Mouse (Mus musculus): ENCODE results near the gene Lyrm4. TPM values are rescaled to one million over a fixed set of nuclear protein-coding genes. Genes with fewer than 3 reads are reported as not detected.

Gene Lyrm4
- total RNA-seq, 2 experiments from 2014 or later: 20.7 to 21.6 TPM

DNA sequence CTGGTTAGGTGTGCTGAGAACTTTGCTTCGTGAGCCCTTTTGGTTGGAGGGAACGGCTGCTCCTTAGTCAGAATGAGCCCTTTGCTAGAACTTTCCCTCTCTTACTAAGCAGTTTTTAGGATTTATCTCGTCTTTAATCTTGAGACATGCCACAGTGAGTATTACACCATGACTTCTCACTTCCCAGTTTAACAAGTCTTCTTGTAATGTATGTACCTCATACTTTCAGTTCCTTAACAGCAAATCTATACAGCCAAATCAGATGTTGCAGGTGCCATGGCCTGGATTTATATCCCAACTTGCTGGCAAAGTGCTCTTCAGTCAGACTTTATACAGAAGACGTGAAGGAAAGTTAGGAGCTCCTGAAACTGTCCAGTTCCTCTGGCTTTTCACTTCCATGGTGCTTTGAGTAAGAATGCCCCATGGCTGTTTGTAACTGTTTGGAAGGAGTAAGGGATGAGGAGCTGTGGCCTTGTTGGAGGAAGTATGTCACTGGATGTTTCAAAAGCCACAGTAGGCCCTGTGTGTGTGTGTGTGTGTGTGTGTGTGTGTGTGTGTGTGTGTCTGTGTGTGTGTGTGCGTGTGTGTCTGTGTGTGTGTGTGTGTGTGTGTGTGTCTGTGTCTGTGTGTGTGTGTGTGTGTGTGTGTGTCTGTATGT lies 14.8 kb upstream of the Lyrm4 start:
- no peak for TF ChIP-seq CTCF (IDR thresholded peaks at IDR 0.05)
- no peak overlapping the region for H3K27ac ChIP-seq
- H3K4me3 ChIP-seq: no peak overlapping the region
- no peak for DNase-seq (ENCODE audit: extremely low spot score in 1 of 2, low spot score in 2 of 2)
- intact Hi-C loops (cut with DNase I): no loop called here

DNA sequence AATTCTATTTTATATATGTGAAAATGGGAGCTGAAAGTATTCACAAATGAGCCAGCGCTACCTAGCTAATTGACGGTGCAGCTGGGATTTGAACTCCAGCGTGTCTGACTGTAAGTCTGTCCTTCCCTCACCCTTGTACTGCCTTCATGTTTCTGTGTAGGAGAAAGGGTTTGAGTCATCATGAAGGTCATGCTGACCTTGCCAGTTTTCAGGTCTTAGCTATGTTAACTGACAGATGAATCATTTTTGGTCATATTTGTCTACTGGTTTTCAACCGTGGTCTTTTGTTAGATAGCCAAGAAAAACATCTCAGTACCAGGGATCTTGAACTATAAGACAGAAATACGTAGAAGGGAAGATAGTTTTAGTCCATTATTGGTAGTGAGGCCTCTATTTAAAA lies 14.1 kb upstream of the Lyrm4 start:
- no peak overlapping the region for H3K27ac ChIP-seq
- intact Hi-C loops (cut with DNase I): no loop called here
- no peak overlapping the region for H3K4me3 ChIP-seq
- no peak for TF ChIP-seq CTCF (IDR thresholded peaks at IDR 0.05)
- no peak for DNase-seq (ENCODE audit: extremely low spot score in 1 of 2, low spot score in 2 of 2)

DNA sequence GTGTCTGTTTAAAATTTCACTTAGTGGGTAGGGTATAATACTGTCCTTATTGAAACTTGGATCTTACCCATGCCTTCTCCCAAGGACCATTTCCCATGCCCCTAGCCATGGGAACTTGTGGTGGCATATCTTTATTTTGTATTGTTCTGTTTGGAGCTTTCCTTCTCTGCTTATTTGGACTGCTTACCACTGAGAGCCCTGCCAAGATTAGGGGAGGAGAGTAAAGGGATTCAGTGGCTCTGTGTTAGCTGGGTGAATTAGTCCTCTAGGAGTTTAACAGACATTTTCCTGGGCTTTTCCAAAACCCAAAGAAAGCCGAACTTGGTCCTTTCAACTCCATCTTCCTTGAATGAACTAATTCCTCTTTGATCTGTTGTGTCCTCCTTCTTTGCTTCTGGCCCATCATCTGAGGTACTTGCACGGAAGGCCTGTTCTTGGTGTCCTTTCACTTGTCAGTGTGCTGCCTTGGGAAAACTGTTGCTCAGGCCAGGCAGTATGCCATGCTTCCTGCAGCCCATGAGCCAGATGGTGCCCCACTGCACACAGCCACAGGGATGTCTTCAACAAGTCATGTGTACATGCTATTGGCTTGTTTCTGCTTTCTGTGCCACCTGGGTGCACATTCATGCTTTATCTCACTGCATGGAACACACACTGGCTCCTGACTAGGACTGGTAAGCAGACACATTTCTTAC lies 12.2 kb upstream of the Lyrm4 start:
- intact Hi-C loops (cut with DNase I): no loop called here
- no peak overlapping the region for H3K4me3 ChIP-seq
- H3K27ac ChIP-seq: peak overlapping the region; percentile 19; the same call in 1 of the 2 replicates
- DNase-seq (ENCODE audit: extremely low spot score in 1 of 2, low spot score in 2 of 2): no peak
- no peak for TF ChIP-seq CTCF (IDR thresholded peaks at IDR 0.05)

DNA sequence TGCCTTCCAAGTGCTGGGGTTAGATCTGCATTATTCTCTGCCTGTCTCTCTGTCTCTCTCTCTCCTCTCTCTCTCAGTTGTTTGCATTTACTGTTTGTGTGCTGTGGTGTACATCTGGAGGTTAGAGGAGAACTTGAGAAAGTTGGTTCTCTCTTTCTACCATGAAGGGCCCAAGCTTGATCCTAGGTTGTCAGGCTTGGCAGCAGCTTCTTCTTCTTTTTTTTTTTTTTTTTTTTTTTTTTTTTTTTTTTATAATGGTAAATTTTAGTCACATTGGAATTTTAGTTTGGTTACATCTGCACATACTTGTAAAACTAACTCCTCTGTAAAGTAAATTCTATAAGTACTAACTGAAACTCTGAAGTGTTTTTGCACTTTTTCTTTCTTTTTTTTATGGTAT lies 3.3 kb upstream of the Lyrm4 start:
- H3K4me3 ChIP-seq: no peak overlapping the region
- no peak for TF ChIP-seq CTCF (IDR thresholded peaks at IDR 0.05)
- H3K27ac ChIP-seq: no peak overlapping the region
- intact Hi-C loops (cut with DNase I): no loop called here
- DNase-seq (ENCODE audit: extremely low spot score in 1 of 2, low spot score in 2 of 2): no peak

DNA sequence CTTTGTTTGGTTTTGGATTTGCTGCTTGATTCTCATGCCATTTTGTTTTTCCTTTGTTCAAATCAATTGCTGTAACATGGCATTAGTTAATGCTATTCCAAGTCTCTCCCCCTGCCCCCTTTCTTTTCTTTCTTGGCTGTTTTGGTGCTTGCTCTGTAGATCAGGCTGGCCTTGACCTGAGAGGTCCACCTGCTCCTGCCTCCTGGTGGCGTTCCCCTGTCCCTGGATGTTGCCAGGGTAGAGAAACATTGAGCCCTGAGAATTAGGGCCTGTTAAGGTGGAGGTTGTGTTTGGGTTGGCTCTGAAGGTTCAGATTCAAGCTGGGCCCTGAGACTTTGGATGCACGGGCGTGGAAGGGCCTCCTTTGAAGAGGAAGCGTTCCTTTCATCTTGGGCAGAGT lies 2.4 kb upstream of the Lyrm4 start:
- intact Hi-C loops (cut with DNase I): loop anchor here (10.0 kb wide), 1 partner anchor 605 kb away; no protein-coding TSS in a partner anchor
- no peak for DNase-seq (ENCODE audit: extremely low spot score in 1 of 2, low spot score in 2 of 2)
- Histone ChIP-seq H3K27ac (no peak overlapping the region), H3K4me3 (no peak overlapping the region)
- no peak for TF ChIP-seq CTCF (IDR thresholded peaks at IDR 0.05)

DNA sequence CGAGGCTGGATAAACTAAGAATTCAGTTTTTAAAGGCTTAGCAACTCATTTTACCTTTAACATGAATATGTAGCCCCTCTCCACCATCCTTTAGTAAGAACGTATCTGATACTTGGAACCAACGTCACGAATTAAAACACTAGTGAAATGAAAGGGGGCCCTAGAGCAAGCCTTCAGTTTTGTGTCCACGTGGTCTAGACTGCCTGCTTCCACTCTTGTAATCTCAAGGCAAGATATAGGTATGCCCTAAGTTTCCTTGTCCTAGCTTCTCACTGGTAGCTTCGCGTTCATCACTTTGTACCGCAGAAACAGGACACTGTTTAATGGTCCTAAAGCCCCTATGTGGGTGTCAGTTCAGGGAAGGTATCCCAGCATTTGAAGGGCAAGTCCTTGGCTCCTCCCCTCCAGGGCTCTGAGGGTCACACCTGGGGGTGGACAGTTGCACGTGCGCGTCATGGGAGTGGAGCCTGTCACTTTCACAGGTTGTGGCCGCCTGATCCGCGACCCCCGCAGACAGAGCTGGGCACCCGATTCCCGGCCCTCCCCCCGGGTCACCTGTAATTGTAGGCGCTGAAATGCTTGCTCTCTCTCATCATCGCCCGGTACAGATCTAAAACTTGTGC lies 695 bp downstream of the Lyrm4 start:
- intact Hi-C loops (cut with DNase I): loop anchor here (1.0 to 10.0 kb wide), 2 partner anchors 97 to 608 kb away; no protein-coding TSS in a partner anchor
- Histone ChIP-seq H3K4me3 (peak overlapping the region; percentile 89), H3K27ac (peak overlapping the region; percentile 97)
- DNase-seq (ENCODE audit: extremely low spot score in 1 of 2, low spot score in 2 of 2): peak; percentile 27 to 46
- no peak for TF ChIP-seq CTCF (IDR thresholded peaks at IDR 0.05)

DNA sequence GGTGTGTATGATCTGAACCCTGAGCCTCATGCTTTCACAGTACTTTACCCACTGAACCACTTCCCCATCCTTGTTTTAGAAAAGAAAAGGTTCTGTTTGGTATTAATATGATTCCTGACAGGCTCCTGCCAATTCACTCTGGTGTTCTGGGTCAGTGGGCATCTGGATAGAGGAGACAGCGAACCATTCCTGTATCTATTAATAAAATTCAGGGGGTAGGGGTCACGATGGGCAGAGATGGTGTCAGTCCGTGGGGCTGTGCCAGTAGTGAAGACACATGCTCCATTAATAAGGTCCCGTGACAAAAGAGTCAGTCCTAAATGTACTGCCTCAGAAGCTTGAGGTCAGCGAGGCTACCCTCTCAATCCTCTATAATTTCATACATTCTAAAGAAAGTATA lies 4.1 kb downstream of the Lyrm4 start:
- Histone ChIP-seq H3K27ac (no peak overlapping the region), H3K4me3 (no peak overlapping the region)
- TF ChIP-seq CTCF (IDR thresholded peaks at IDR 0.05): no peak
- intact Hi-C loops (cut with DNase I): loop anchor here (10.0 kb wide), 1 partner anchor 612 kb away; no protein-coding TSS in a partner anchor
- no peak for DNase-seq (ENCODE audit: extremely low spot score in 1 of 2, low spot score in 2 of 2)

DNA sequence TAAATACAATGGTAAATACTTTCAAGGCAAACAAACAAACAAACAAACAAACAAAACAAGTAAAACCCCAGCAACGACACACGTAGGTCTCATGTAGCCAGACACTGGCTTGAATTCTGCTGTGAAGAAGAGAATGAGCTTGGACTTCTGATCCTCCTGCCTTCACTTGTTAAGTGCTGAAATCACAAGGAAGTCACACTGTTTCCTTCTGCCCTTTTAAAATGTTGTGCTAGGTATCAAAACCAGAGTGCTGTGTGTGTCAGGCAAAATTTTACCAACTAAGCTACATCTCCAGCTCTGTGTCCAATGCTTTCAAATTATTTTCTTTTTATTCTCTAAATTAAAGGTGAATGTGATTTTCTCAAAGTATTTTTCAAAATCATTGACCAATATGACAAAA lies 6.0 kb downstream of the Lyrm4 start:
- intact Hi-C loops (cut with DNase I): loop anchor here (10.0 kb wide), 1 partner anchor 613 kb away; no protein-coding TSS in a partner anchor
- DNase-seq (ENCODE audit: extremely low spot score in 1 of 2, low spot score in 2 of 2): no peak
- no peak for TF ChIP-seq CTCF (IDR thresholded peaks at IDR 0.05)
- H3K4me3 ChIP-seq: no peak overlapping the region
- H3K27ac ChIP-seq: no peak overlapping the region

DNA sequence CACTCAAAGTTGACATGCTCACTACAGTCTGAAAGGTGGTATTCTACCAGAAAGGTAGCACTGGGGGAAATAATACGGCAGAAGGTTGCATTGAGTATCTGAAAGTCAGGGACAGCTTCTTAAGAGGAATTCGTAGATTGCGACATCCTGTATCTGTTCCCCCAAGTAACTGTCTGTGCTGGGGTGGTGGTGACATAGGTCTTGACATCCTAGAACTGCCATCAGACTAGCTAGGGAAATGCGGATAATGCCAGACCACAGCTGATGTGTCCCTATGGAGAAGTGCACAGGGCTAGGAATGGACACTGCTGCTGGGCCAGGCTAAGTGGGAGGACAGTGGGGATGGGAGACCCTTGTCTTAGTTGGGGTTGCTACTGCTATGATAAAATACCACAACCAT lies 8.8 kb downstream of the Lyrm4 start:
- intact Hi-C loops (cut with DNase I): no loop called here
- DNase-seq (ENCODE audit: extremely low spot score in 1 of 2, low spot score in 2 of 2): no peak
- TF ChIP-seq CTCF (IDR thresholded peaks at IDR 0.05): no peak
- Histone ChIP-seq H3K4me3 (no peak overlapping the region), H3K27ac (no peak overlapping the region)

DNA sequence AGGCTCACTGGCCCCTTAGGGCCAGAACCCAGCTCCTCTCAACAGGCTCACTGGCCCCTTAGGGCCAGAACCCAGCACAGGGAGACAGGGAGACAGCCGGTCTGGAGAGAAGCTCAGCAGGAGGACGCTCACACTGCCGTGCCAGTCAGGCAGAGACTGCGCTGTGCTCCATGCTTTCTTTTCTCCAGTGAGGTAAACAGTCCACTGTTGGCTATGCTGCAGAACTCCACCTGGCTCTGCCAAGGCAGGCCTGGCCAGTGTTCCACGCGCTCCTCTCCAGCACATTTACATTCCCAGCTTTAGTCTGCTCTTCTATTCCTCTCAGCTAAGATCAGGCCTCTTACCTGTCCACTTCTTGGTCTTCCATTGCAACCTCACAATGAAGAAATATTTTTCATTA lies 11.7 kb downstream of the Lyrm4 start:
- H3K27ac ChIP-seq: no peak overlapping the region
- DNase-seq (ENCODE audit: extremely low spot score in 1 of 2, low spot score in 2 of 2): no peak
- intact Hi-C loops (cut with DNase I): no loop called here
- no peak for TF ChIP-seq CTCF (IDR thresholded peaks at IDR 0.05)
- no peak overlapping the region for H3K4me3 ChIP-seq

DNA sequence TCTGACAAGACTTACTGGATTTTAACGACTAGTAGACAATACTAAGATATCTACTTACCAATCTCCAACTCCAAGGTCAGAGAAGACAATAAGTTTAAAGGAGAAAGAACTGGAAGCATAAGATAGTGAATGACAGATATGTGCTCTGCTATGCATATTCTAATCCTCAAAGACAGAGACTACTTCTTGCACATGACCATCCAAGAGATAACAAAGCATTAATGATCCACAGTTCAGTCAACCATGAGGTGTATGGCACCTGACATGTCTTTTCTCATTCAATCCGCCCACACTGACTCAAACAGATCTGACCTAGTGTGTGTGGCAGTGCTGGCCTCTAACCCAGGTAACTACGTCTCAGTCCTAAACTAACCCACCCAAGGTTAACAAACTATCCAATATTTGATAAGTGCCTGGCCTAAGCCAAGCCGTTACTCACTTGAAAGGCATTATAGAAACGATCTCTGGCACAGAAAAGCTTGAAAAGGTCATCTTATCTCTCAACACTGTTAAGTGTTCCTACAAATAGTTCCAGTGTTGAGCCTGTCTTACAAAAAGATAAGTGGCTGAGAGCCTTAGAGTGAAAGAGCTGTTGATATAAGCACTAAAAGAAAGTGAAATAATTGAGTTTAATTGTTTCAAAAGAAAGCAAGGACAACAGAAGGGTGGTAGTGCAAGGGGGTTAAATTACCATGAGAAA lies 20.5 kb downstream of the Lyrm4 start:
- intact Hi-C loops (cut with DNase I): no loop called here
- no peak overlapping the region for H3K27ac ChIP-seq
- H3K4me3 ChIP-seq: no peak overlapping the region
- no peak for DNase-seq (ENCODE audit: extremely low spot score in 1 of 2, low spot score in 2 of 2)
- no peak for TF ChIP-seq CTCF (IDR thresholded peaks at IDR 0.05)

DNA sequence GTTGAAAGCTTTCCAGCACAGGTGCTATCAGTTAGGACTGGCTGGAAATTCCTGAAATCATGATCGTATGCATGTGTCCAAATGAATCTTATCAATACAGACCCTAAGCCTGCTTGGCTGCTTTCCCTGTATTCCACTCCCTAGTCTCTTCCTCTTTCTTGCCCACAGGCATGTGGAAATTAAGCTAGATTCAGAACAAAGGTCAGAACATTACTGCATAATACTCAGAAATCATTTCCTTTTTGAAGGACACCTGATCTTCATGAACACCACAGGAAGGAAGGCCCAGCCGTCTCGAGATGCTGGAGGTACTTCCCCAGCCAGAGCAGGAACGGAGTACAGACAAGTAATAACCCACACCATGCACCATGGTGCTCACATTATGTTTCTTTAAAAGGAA lies 29.2 kb downstream of the Lyrm4 start:
- TF ChIP-seq CTCF (IDR thresholded peaks at IDR 0.05): no peak
- intact Hi-C loops (cut with DNase I): no loop called here
- no peak overlapping the region for H3K27ac ChIP-seq
- H3K4me3 ChIP-seq: no peak overlapping the region
- no peak for DNase-seq (ENCODE audit: extremely low spot score in 1 of 2, low spot score in 2 of 2)
